Mouse (Mus musculus): ENCODE measurements around the gene Rrm1.

GRCm38 (mm10) chr7:102393898-102394297 is 47.6 kb upstream of the Rrm1 start:
- TF ChIP-seq NANOG (IDR thresholded peaks at IDR 0.05; ENCODE audit: borderline replicate concordance, low read length) = no peak
- TF ChIP-seq CTCF (conservative IDR thresholded peaks at IDR 0.05; ENCODE audit: low read length) = no peak
- no peak for TF ChIP-seq POU5F1 (IDR thresholded peaks at IDR 0.05; ENCODE audit: borderline replicate concordance, low read length)

Measured in E14TG2a.4 (cell line).